Mouse (Mus musculus): ENCODE data around the gene Cav2. TPM values are rescaled to one million over a fixed set of nuclear protein-coding genes. Genes with fewer than 3 reads are reported as not detected.

The Cav2 gene
- total RNA-seq, 1 experiment from 2014 or later, result 37.6 TPM

- DNase-seq, result no peak
Observed at GRCm38 (mm10) chr6:17309260-17309659, 28.3 kb downstream of the Cav2 start.

DNA sequence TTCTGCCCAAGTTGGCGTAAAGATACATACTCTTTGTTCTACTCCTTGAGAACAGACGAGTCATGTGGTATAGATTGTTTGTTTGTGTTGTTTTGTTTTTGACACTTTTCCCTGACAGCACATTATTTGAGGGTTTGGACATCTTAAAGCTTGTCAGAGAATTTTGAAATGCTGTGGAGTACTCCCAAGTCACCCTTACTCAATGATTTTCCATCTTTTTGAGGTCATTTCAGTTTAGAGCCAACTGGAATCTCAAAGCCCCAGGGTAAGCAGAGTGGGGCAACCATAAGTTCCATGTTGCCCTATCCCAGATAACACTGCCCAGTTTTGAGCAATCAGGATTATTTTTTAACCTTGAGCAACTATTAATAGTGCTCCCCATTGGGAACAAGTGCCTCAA is 33.3 kb downstream of the Cav2 start:
- DNase-seq, result no peak

GRCm38 (mm10) chr6:17314659-17315616 is 34.0 kb downstream of the Cav2 start:
- DNase-seq, result no peak

- DNase-seq, result no peak
Observed at GRCm38 (mm10) chr6:17316294-17317166, 35.5 kb downstream of the Cav2 start.

DNA sequence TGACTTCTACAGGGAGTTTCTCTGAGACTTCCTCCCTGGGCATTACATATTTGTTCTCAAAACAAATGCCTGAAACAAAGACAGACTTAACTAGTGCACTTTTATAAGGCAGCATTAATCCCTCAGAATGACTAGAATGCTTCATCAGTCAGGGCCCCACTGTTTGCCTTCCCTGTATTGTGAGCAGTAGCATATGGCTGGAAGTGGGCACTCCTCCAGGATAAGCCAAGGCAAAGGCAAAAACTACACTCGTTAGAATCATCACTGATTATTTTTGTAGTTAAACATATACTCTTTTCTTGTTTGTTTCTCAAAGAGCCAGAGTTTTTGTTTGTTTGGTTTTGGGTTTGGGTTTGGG is 36.2 kb downstream of the Cav2 start:
- no peak for DNase-seq

- DNase-seq, result no peak
Observed at GRCm38 (mm10) chr6:17317944-17318343, 37.0 kb downstream of the Cav2 start.

GRCm38 (mm10) chr6:17321976-17322375 is 41.0 kb downstream of the Cav2 start:
- DNase-seq, result no peak

GRCm38 (mm10) chr6:17327216-17327615 is 46.2 kb downstream of the Cav2 start:
- DNase-seq, result no peak

DNA sequence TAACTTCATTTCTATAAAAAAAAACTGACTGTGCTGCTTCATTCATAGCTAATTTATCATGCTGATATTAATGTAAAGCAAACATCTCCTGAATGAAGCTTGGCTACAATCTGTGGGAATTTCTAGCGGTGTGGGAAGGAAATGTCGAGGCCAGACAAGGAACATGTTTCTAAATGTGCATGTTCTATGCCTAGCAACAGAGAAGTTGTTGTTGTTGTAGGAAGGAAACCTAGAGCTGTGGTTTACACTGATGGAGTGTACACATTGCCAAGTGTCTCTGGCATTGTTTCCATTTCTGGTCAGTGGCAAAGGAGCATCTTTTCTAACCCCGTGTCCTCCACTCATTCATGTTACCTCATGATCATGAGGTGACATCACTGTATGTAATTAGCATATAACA is 48.8 kb downstream of the Cav2 start:
- no peak for DNase-seq

- no peak for DNase-seq
Observed at GRCm38 (mm10) chr6:17337724-17338123, 56.7 kb downstream of the Cav2 start.

Other genes starting within 250 kb of the Cav2 start
- gene Tes, start 216.0 kb upstream of the Cav2 start, total RNA-seq (2021), result 8.7 and 11.1 TPM in 2 replicates
- 90.9 and 95.2 TPM in 2 replicates for gene Cav1, start 25.1 kb downstream of the Cav2 start, total RNA-seq (2021)
- 5.3 and 7.4 TPM in 2 replicates for gene Met, start 182.6 kb downstream of the Cav2 start, total RNA-seq (2021)